Mouse (Mus musculus) granulocyte monocyte progenitor cell, adult 5-6 weeks (primary cell): Measurements from ENCODE around the gene Fam110a. TPM values are rescaled to one million over a fixed set of nuclear protein-coding genes. Genes with fewer than 3 reads are reported as not detected.
A peak's percentile ranks its signal among the peaks of the same experiment; 100 is the strongest.
"Not testable (repeated sequence)": the region's sequence is repeated elsewhere in the genome, so short reads cannot be mapped to it uniquely, and the experiment has no call there.

Experiments
- ATAC-seq: replicated peaks from 2 replicates; pipeline ENCODE4 v1.8.0; 2016; ENCODE audit warnings: mild to moderate bottlenecking, moderate TSS enrichment, inconsistent platforms; ENCODE audit not compliant: poor library complexity, severe bottlenecking
- total RNA-seq, 2 experiments: library from RNA; stranded (forward) in 1 of 2; stranded (reverse) in 1 of 2; fragments of 200-712, 200-1000 nt in 1 of 2; fragments of >200 nt in 1 of 2; fragmentation: Nextera tagmentation in 1 of 2; gene quantifications; 2 replicates each; pipeline ENCODE4 v1.2.3; 2014 to 2017

Gene Fam110a
- total RNA-seq, 2 experiments from 2014 or later = 8.8 to 14.9 TPM

- ATAC-seq = no peak
Measured at GRCm38 (mm10) chr2:151997776-151998504, 17.9 kb upstream of the Fam110a start.

- ATAC-seq = not testable (repeated sequence)
Measured at GRCm38 (mm10) chr2:151997190-151997575, 17.2 kb upstream of the Fam110a start.

- ATAC-seq = peak; percentile 70
Measured at GRCm38 (mm10) chr2:151996229-151997189, 16.5 kb upstream of the Fam110a start, which contains the start of gene Slc52a3. Gene Slc52a3, plus strand, starts transcription at chr2:151996511.

GRCm38 (mm10) chr2:151994350-151995122 lies 14.5 kb upstream of the Fam110a start:
- peak; percentile 79 for ATAC-seq

- no peak for ATAC-seq
Measured at GRCm38 (mm10) chr2:151991446-151991845, 11.4 kb upstream of the Fam110a start.

GRCm38 (mm10) chr2:151990985-151991394 lies 11.0 kb upstream of the Fam110a start:
- ATAC-seq = no peak

GRCm38 (mm10) chr2:151988978-151989377 lies 9.0 kb upstream of the Fam110a start:
- no peak; the same call in 1 of the 2 replicates for ATAC-seq

GRCm38 (mm10) chr2:151986958-151987357 lies 6.9 kb upstream of the Fam110a start:
- ATAC-seq = no peak

- ATAC-seq = peak; percentile 50
Measured at GRCm38 (mm10) chr2:151985426-151986172, 5.6 kb upstream of the Fam110a start.

- no peak for ATAC-seq
Measured at GRCm38 (mm10) chr2:151984019-151984418, 4.0 kb upstream of the Fam110a start.

GRCm38 (mm10) chr2:151982476-151982875 lies 2.5 kb upstream of the Fam110a start:
- no peak for ATAC-seq

GRCm38 (mm10) chr2:151981268-151981667 lies 1.2 kb upstream of the Fam110a start:
- no peak for ATAC-seq

- ATAC-seq = peak; percentile 6; the same call in 1 of the 2 replicates
Measured at GRCm38 (mm10) chr2:151980355-151980693, 305 bp upstream of the Fam110a start.

- no peak for ATAC-seq
Measured at GRCm38 (mm10) chr2:151978494-151978893, 1.5 kb downstream of the Fam110a start.

GRCm38 (mm10) chr2:151977689-151978440 lies 2.2 kb downstream of the Fam110a start:
- peak; percentile 12 for ATAC-seq

- ATAC-seq = no peak
Measured at GRCm38 (mm10) chr2:151976067-151976466, 4.0 kb downstream of the Fam110a start.

GRCm38 (mm10) chr2:151975295-151975694 lies 4.7 kb downstream of the Fam110a start:
- no peak for ATAC-seq

GRCm38 (mm10) chr2:151973595-151974562 lies 6.1 kb downstream of the Fam110a start:
- ATAC-seq = peak; percentile 47
